Mouse (Mus musculus): ENCODE measurements around the gene Nek4.

The Nek4 gene

GRCm38 (mm10) chr14:30974204-30974603 is 23.0 kb downstream of the Nek4 start:
- peak; percentile 11 to 18 for DNase-seq

- no peak for DNase-seq
These were observed 25.0 kb downstream of the Nek4 start for GRCm38 (mm10) chr14:30976222-30976621.

- DNase-seq = no peak
These were observed 45.2 kb downstream of the Nek4 start for GRCm38 (mm10) chr14:30996417-30996816.

GRCm38 (mm10) chr14:31000356-31000755 is 49.2 kb downstream of the Nek4 start:
- DNase-seq = no peak

DNA sequence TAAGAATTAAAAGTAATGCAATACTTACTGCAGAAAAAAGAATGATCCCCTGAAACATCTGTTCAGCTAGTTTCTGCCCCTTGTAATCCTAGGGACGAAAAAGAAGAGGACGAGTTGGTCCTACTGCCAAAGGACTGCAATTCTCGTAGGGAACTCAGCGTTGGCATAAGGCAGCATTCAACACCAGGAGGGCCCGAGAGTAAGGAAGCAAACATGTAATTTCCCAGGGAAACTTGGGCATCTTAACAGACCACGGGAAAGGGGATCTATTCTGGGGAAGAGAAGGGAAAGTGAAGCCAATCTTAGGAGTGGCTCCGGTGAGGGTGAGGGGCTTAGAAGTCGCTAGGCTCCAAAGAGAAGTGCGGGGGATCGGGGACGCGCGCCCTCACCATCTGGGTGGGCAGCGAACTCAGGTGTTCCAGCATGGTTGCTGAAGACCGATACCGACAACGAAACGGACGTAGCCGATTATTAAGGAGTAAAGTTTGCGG is 49.7 kb downstream of the Nek4 start:
- DNase-seq = no peak

- peak; percentile 91 to 93 for DNase-seq
These were observed 50.4 kb downstream of the Nek4 start, which contains the start of the genes Glt8d1 and Spcs1 for GRCm38 (mm10) chr14:31001307-31002205. Gene Glt8d1 (plus strand): TSS chr14:31001400. Gene Spcs1 (minus strand): TSS chr14:31001672.

DNA sequence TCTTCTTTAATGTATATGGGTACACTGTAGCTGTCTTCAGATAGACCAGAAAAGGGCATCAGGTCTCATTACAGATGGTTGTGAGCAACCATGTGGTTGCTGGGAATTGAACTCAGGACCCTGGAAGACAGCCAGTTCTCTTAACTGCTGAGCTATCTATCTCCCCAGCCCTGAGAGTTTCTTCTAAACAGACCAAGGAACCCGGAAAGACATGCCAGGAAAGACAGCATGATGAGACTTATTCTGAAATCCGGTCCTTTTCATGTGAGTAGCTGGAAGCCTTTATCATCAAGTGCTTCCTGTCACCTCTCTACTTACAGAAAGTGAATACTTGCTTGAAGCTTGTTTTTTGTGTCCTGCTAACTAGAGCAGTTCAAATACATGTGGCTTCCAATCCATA is 53.4 kb downstream of the Nek4 start:
- DNase-seq = no peak

- no peak for DNase-seq
These were observed 55.6 kb downstream of the Nek4 start for GRCm38 (mm10) chr14:31006779-31007178.

DNA sequence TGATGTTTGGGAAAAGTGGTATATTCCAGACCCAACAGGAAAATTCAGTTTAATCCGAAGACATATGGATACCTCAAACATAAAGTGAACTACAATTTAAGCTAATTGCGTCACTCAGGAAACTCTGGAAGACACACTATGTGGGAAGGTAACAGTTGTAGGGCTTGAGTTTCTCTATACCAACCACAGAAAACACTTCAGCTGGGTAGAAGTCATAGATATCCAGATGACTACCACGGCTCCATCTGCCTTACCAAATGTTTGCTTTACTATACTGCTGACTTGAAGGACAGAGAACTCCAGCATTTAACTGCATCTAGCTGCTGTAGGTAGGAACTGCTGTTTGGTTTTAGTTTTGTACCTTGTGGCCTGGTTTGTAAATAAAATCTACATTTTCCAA is 60.4 kb downstream of the Nek4 start:
- no peak for DNase-seq

DNA sequence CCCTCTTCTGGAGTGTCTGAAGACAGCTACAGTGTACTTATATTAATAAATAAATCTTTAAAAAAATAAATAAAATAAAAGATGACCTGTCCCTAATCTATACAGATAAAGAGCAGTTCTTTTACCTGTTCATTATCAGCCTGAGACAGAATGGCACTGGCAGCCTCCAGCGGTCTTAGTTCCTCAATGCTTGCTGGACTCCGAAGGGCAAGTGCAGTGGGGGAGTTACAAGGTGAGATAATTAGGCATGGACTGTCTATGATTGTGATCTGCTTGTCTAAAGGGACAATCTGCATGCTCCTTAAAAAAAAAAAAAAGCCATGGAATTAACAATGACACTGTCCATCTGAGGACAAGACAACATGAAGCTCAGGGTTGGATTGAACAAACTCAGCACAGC is 62.8 kb downstream of the Nek4 start:
- DNase-seq = no peak

DNA sequence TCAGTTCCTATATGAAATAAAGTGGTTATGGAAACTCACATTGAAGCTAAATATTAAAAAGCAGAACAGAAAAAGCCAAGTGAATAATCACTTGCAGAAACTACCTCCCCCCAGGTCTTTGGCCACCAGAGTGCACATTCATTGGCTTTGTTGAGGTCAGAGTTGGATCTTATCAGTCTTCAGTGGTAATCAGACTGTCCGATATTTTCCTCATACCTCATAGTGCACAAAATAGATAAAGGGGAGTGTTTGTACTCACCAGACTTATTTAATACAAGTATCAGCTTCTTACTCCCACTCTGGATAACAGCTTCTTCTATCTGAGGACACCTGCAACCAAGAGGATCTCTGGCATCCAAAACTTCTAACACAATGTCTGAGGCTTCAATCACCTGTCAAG is 64.9 kb downstream of the Nek4 start:
- DNase-seq = no peak

DNA sequence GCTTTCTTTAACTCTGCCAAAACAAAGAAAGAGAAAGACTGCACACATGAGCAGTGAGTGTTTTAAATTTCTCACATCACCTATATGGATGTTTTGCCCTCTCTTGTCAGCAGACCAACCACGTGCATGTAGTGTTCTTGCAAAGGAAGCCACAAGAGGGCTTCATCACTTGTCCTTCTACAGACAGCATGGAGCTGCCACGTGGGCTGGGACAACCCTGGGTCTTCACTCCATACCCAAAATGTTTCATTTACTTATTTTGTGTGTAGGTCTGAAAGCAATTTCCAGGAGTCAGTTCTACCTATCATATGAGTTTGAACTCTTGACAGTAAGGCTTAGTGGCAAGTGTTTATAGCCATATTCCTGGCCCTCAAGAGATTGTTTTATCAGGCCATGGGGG is 66.7 kb downstream of the Nek4 start:
- DNase-seq = no peak

- DNase-seq = peak; percentile 98
These were observed 67.7 kb downstream of the Nek4 start, which contains the start of the genes Pbrm1 and Gnl3 for GRCm38 (mm10) chr14:31018860-31019291. Gene Pbrm1 (plus strand): TSS chr14:31019138. Gene Gnl3 (minus strand): TSS chr14:31019152.

GRCm38 (mm10) chr14:31019331-31020205 is 68.4 kb downstream of the Nek4 start:
- peak in 1 of 2 experiments; percentile 90 for DNase-seq

- DNase-seq = no peak
These were observed 71.4 kb downstream of the Nek4 start for GRCm38 (mm10) chr14:31022579-31022978.

- no peak for DNase-seq
These were observed 74.6 kb downstream of the Nek4 start for GRCm38 (mm10) chr14:31025785-31026184.

Measured in cerebellum, postnatal 25 days (tissue).